Mouse (Mus musculus) liver (tissue): Measurements from ENCODE around the gene Mib2.
"Not testable (repeated sequence)": the region's sequence is repeated elsewhere in the genome, so short reads cannot be mapped to it uniquely, and the experiment has no call there.

Source experiments
- DNase-seq: peaks from one replicate; pipeline ENCODE4 v3.0.0-alpha.2; 2020; ENCODE audit warnings: mixed read lengths

The Mib2 gene

DNA sequence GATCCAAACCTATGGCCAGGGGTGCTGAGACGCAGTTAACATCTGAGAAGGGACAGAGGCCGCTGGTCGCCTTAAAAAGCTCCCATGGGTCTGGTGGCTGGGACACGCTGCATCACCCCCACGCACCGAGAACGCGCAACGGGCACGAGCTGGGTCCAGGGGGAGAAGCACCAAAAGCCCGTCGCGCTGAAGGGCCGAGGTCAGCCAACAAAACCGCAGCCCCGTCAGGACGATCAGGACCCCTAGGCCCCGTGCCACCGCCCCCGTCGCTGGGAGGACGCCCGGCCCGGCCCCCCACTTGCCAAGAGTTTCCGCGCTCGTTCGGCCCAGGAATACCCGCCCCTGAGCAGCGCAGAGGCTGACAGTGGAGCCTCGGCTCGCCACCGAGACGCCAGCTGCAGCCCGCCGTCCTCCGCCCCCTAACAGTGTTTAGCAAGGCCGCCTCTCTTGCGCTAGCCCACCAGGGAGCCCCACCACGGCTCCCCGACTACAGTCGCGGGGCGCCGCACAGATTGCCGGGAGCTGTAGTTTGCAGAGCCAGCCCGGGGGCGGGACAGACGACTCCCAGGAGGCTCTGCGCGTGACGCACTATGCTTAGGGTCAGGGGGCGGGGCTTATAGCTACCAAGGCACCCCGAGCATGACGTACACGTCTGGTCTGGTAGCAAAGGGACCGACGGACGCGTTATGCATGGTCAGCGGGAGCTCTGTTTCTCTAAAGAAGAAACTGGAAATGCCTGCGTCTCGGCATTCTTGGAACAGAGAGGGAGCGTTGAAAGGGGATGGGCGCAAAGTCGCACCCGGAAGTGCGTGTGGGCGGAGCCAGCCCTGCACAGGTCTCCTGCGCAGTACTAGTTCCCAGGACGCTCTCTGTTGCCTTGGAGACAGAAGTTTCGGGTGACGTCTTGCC lies at the start of gene Mib2:
Mib2 (minus strand) TSS at position 510 of the 909 bp plus-strand sequence.
- peak; percentile 95 for DNase-seq

DNA sequence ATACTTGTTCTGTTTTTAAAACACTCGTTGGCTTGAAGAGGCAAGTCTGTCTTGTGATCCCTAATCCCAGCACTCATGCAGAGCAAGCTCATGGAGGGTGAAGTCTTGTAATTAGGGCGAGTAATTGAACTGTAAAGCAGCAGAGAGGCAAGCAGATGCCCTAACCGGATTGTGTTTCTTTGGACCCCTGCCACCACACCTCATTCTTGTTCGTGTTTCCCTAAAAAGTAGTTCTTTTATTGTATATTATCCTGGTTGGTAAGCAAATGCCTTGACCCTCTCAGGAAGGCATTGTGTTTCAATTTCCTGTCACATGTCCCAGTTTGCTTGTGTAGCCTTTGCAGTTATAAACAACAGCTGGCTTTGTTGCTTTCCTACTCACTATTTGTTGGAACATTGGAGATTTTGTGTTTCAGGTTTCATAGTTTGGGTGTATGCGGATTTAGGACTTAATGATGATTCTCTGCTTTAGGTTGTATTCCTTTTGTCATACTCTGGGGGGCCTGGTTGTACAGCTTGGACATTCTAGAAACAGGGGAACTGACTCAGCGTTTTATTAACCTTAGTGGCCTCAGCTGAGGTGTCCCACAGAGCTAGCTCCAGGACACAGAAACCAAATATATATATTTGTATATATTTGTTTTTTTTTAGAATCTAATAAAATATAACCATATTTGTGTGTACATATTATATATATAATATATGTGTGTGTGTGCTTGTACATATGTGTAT lies 41.7 kb upstream of the Mib2 start:
- no peak for DNase-seq

DNA sequence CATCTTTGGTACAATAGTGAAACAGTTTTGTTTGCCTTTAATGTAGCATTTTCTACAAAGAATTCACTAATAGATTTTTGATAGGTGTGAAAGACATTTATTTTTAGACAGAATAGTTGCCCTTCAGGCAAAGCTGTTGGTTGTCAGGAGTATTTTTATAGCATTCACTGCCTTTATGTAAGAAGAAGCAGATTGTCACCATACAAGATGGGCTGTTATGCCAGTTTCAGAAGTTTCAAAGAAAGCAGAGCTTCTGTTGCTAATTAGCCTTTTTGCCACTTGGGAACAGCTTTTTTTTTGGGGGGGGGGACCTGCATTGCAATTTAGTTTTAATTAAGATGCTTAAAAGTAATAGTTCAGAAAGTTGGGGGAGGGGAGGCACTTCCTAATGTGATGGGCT lies 40.0 kb upstream of the Mib2 start:
- no peak for DNase-seq

DNA sequence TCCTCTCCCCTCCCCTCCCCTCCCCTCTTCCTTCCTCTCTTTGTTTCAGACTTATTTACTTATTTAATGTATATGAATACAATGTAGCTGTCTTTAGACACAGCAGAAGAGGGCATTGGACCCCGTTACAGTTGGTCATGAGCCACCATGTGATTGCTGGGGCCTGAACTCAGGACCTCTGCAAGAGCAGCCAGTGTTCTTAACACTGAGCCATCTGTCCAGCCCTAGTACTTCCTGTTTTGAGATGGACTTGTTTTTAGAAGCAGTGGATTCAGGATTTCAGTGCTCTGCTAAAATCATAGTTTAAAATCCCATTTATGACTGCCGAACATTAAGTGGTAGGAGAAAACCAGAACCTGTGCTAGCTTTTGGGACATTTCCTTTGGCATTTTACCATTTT lies 39.6 kb upstream of the Mib2 start:
- DNase-seq, result no peak

DNA sequence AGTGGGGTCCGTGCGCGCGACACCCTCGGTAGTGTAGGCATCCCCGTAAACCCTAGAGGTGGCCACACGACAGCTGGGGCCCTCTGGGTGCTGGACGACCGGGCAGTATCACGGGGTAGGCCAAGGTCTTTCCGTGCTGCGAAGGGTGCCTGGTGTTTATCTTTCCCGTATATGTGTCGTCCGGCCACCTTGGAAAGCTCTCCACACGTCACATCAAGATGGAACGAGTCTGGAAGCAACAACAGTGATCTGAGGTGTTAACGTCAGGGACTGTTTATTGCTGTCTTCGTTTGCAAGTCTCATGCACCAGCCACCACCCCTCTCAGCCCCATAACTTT lies 36.6 kb upstream of the Mib2 start:
- DNase-seq, result no peak

DNA sequence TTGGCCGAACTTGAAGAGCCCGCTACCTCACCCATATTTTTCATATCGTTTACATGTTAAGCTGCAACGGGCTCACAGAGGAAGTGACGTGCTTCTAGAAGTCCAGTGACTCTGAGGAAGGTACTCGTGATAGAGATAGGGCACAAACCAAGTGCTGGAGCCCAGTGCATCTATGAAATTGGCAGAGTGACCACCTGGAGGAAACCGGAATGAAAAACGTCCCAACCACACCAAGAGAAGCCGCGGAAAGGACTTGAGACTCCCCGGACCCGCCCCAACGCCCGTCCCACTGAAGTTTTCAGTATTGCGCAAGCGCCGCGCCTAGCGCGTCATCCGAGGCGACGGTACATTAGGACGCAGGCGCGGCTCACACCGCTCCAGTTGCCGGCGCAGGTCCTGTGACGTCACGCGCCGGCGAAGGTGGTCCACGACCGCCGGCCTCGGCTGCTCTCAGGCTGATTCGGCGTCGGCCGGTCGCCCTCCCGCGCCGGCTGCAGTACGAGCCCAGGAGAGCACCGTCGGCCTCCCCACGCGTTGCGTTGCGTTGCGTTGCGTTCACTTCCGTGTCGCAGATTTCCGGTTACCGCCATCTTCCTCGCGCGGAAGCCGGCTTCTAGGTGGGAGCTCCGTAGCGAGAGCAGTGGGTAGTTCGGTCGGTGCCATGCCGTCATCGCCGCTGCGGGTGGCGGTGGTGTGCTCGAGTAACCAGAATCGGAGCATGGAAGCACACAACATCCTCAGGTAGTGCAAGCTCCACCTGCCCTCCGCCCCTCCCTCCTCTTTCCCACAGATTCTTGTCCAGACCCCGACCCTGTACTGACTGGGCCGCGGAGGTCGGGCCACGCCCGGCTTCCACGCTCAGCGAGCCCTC lies 36.0 kb upstream of the Mib2 start, which contains the start of gene Ssu72:
Ssu72 (plus strand) TSS at position 80 of the 871 bp plus-strand sequence.
- DNase-seq, result peak; percentile 94

DNA sequence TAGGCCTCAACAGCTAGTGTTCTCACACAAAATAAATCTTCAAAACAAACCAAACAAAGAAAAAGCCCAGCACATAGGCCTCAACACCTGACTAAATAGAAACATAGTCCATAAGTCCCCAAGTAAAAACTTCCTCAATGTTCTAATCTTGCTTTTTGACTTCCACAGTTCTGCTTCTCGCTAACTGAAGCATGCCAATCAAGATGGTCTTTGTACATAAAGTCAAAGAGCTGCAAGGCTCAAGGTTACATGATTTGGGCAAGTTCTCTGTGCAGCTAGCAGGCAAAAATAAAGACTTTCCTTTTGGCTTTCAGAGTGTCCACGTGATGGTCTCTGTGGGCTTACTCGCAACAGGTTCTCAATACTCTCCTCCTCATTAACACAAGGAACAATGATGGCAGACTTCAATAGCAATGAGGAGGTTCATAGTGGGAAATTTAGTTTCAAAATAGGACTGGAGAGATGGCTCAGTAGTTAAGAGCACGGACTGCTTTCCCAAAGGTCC lies 34.5 kb upstream of the Mib2 start:
- no peak for DNase-seq

DNA sequence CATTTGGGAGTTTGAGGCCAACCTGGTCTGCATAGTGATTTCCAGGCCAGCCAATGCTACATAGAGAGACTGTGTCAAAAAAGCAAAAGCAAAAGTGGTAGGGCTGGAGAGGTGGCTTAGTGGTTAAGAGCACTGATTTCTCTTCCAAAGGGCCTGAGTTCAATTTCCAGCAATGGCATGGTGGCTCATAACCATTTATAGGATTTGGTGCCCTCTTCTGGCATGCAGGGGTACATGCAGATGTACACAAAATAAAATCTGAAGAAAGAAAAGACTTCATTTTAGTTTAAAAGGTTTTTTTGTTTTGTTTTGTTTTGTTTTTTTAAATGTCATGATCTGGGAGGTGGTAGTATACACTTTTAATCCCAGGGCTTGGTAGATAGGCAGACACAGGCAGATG lies 31.4 kb upstream of the Mib2 start:
- no peak for DNase-seq

DNA sequence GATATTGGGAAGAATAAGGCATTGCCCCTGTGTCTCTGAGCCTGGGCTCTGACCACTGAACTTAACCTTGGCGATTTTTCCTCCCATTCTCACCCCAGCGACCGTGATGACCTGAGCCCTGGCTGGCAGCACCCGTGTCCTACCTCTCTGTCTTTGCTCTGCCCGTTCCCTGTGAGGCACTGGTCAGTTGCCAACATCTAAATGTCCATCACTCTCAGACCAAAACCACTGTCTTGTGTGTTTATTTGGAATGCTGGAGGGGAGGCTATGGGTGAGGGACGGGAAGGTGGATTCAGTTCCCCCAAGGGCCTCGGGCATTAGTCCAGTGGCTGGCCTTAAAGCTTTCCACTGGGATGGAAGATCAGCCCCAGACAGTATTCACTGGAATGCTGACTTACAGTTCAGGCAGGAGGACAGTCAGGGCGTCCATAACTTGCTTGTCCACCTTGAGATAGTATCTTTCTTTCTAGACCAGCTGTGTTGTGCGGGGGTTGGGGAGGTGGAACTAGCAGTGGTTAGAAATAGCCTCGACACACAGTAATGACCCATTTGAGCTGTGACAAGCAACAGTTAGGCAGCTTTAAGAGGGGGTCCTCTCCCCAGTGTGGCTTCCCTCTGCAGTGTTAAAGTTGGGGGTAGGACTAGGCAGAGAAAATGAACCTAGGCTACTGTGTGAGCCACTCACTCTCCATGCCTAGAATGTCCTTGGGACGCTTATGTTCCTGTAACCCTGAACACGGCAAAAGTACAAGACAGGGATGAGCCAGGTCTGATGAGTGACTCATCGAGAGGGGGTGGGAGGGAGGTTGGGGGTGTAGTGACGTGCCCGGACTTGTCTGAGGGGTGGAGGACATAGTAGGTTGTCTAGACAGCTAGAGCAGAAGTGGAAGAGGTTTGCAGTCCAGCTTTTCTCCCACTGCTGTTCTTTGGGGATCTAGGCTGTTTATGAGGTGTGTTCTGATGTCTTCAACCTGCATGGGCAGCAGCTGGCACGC lies 27.6 kb upstream of the Mib2 start:
- DNase-seq, result no peak

DNA sequence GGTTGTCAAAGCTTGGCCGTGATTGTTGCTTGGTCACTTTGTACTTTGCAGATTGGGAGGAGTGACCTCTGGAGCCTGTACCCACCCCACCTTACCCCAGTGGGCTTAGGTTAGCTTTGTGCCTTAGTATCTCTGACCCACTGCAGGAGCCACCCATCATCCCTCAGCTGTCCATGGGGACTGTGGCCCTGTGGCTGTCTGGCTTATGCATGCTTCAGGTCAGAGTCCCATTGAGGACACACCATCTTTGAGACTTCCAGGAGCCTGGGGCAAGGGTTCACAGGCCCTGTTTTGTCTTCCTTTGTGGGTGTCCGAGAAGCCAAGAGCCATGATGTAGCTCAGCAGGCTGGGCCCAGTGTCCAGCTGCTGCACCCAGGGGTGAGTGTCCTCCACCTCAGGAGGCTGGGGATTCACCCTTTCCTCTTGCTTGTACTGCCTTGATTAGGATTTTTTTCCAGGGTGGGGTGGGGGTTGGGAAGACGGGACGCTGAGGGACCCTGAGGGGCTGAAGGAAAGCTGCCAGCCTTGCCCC lies 26.6 kb upstream of the Mib2 start:
- no peak for DNase-seq

DNA sequence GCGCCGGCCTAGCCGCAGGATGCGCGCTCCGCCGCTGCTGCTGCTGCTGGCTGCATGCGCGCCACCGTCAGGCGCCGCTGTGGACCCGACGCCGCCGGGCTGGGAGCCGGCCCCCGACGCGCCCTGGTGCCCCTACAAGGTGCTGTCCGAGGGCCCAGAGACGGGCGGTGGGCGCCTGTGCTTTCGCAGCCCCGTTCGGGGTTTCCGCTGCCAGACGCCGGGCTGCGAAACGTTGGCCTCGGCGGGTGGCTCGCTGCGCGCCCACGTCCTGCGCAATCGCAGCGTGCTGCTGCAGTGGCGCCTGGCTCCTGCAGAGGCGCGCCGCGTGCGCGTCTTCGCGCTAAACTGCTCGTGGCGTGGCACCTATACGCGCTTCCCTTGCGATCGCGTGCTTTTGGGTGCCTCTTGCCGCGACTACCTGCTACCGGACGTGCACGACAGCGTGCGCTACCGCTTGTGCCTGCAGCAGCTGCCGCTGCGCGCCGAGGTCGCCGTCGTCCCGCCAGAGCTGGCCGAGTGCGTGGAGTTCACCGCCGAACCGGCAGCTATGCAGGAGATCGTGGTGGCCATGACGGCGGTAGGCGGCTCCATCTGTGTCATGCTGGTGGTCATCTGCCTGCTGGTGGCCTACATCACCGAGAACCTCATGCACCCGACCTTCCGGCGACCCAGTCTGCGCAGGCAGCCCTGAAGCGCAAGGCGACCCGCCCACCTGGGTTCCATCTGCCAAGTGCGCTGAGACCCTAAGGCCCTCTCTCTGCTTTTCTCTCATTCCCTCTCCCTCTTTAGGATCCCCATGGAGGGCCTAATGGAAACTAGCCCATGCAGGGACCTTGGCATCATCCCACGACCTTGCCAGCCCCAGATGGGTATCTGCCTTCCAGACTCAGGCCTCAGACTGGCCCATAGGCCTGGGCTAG lies 25.7 kb upstream of the Mib2 start:
- DNase-seq, result peak; percentile 12

DNA sequence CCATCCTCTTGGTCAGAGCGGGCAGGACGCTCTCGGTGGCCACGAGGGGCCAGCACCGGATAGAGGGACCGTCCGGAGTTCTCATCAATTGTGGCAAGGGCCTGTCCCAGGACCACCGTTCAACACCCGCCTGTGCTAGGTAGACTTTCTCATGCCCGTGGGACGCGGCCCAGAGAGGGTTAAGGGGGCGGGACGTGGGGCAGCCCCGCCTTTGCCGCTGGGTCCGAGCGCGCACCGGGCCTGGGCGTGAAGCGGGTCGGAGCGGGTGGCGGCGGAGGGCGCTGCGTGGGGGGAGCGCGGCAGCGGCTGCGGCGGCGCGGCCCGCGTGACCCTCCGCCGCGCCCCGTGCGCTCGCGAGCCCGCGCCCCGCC lies 25.1 kb upstream of the Mib2 start, which contains the start of gene Fndc10:
Fndc10 (plus strand) TSS at position 232 of the 371 bp plus-strand sequence.
- peak; percentile 33 for DNase-seq

DNA sequence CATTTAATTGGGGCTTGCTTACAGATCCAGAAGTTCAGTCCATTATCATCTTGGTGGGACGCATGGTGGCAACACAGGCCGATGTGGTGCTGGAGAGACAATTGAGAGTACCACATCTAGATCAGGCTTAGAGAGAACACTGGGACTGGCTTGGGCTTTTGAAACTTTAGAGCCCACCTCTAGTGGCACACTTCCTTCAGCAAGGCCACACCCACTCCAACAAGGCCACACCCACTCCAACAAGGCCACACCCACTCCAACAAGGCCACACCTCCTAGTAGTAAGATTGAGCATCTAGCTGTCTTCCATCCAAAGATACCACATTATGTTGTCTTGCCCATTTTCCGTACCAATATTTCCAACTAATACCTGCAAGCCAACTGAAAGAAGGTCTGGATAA lies 23.4 kb upstream of the Mib2 start:
- DNase-seq, result no peak

DNA sequence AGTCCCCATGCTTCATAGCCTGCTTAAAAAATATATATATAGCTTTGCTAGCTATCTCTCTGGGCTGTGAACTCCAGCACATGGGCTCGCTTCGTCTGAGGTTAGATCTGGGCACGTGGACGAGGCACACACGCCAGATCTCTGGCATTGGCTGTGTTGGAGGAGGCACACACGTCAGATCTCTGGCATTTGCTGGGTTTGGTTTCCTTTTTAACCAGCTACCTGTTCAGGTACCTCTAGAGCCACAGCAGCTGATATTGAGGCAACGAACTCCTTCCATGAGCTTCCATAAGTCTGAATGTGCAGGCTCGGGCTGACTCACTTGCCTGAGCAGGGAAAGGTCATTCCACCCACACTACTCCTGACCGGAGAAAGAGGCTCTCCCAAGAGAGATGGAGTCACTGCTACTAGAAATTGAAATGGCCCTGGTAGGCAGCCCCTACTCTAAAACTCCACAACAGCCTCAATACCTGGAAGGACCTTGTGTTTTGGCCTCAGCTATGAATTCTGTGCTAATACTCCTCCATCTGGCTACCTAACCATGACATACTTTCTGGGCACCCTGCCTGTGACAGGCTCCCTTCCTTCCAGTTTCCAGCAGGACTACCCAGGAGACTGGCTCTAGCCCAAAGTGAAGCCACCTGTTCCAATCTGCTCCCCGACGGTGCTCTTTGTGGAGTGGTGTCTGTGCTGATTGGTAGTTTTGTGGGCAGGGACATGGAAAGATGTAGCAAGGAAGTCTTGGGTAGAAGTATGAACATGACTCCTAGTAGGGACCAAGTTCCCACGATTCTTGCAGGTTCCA lies 21.8 kb upstream of the Mib2 start:
- DNase-seq, result no peak

DNA sequence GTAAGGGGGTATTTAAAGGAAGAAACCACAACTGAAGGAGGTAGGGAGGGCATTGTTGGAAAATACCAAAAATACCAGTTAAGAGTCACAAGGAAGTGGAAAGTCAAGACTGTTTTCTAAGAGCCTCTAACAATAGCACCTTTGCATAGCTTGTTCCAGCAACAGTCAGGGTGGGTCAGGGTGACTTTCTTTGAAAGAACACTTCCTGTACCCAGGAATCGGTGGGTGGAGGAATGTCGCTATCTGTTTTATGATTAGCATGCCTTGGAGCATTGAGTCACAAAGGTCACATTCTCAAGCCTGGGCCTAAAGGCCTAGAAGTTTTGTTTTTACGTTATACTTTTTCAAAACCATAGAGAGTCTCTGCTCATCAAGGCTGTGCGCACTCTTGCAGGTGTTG lies 18.8 kb upstream of the Mib2 start:
- not testable (repeated sequence) for DNase-seq

DNA sequence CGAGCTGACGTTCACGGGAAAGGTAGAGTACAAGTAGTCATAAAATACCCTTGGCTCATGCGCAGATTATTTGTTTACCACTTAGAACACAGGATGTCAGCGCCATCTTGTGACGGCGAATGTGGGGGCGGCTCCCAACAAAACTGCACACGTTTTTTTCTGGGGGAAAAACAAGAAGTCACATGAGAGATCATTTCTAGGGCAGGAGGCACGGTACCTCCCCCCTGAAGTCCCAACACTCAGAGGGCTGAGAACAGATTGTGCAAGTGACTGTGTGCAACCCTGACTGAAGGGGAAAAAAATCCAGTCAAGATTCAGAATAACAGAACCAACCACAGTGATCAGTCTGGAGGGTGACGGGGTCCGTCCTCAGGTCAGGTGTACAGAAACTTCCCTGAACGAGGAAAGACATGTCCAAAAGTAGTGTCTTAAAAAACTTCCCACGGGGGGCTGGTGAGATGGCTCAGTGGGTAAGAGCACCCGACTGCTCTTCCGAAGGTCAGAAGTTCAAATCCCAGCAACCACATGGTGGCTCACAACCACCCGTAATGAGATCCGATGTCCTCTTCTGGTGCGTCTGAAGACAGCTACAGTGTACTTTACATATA lies 14.8 kb upstream of the Mib2 start:
- DNase-seq, result not testable (repeated sequence)

DNA sequence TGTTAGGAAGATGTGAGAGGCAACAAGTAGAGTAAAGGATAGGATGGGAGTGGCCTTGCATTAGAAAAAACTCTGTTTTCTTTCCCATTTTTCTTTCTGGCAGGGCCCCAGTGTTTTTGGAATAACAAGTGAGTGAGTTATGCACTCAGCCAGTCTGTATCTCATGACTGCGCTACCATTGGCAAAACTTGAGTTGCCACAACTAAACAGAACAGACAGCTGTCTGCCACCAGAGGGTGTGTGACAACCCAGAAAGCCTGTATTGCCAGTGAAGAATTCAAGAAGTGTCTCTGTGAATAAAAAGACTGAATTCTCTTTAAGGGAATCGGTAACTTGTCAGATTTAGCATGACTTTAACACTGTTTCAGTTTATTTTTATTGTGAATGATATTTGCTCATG lies 7.0 kb upstream of the Mib2 start:
- DNase-seq, result no peak

DNA sequence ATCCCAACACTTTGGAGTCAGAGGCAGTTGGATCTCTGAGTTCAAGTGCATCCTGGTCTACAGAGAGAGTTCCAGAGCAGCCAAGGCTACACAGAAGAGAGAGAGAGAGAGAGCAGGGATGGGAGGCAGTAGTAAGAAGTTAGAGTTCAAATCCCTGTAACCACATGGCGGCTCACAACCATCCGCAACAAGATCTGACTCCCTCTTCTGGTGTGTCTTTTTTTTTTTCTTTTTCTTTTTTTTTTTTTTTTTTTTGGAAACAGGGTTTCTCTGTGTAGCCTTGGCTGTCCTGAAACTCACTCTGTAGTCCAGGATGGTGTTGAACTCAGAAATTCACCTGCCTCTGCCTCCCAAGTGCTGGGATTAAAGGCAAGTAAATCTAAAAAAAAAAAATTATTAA lies 3.1 kb upstream of the Mib2 start:
- DNase-seq, result no peak

DNA sequence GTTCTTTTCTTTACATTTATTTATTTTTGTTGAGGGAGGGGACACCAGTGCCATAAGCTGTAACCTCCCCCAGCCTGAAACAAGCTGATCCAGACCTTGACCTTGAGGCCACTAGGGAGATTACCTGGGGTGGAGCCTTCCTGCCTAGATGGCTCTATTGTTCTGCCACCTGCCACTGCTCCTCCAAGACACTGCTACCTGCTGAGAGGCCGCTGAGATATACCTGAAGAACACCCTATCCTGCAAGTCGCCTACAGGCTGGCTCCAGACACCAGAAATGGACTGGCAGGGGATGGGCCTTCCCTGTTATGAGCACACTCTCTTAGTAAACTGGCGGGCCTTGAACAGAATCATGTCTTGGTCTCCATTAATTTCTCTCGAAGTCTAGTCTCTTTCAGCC lies 1.2 kb upstream of the Mib2 start:
- DNase-seq, result not testable (repeated sequence)
